ENCODE assay signal across 19 mouse cellular contexts in genomic region chr17:84672376-84673369, GRCm38 (mm10). TPM values are rescaled to one million over a fixed set of nuclear protein-coding genes. Genes with fewer than 3 reads are reported as not detected.
A peak's percentile ranks its signal among the peaks of the same experiment; 100 is the strongest.
DNase-seq lines count a peak whose midpoint lies in the region; ATAC-seq and TF ChIP-seq lines count a peak whose summit lies in the region.
"Had no signal": no experiment of that assay in that cellular context is flagged by ENCODE, and none has a peak within 500 bp of the region (broad histone marks: within the 10 kb centered on the region; RNA-seq: fewer than 3 reads in every experiment).

No protein-coding gene starts in this region.

- H3K4me3 ChIP-seq in kidney, embryonic 14.5 days (ENCODE audit: low read length) = no peak overlapping the region
- no peak overlapping the region for H3K4me3 ChIP-seq in kidney, adult 2 months (ENCODE audit: insufficient read depth, low read depth, low read length)
- no peak overlapping the region for H3K4me3 ChIP-seq in lung, embryonic 15.5 days
- no peak overlapping the region for H3K4me3 ChIP-seq in stomach, embryonic 14.5 days (ENCODE audit: low read depth, low read length)
- H3K4me3 ChIP-seq: embryonic facial prominence, embryonic 13.5 days; forebrain, embryonic 12.5 days; heart, embryonic 13.5 days; hindbrain, embryonic 12.5 days; limb, embryonic 10.5 days had no signal

- no peak for TF ChIP-seq POLR2A in kidney, adult 2 months (IDR thresholded peaks at IDR 0.05; ENCODE audit: low read depth, low read length)

- no peak for ATAC-seq in kidney, embryonic 14.5 days (ENCODE audit: low FRiP score, low TSS enrichment)
- peak; percentile 66; the same call in 1 of the 2 replicates for ATAC-seq in lung, embryonic 15.5 days (ENCODE audit: borderline replicate concordance, extremely low read depth, low FRiP score, low TSS enrichment)
- ATAC-seq in stomach, embryonic 14.5 days (ENCODE audit: insufficient number of reproducible peaks, insufficient read depth, low FRiP score, low read depth) = peak; percentile 80
- ATAC-seq: liver, postnatal 0 days had no signal

- DNase-seq in kidney, adult 18-20 months = peak; percentile 65
- peak; percentile 89 for DNase-seq in kidney, adult 2 months
- DNase-seq in right cerebral cortex, postnatal 4 days = no peak
- DNase-seq in heart, postnatal 14 days = no peak
- DNase-seq in adrenal gland, postnatal 25 days = no peak
- DNase-seq: adrenal gland, postnatal 10 days; cerebellum, postnatal 25 days; liver, postnatal 0 days; right cerebral cortex, postnatal 14 days had no signal

- 48% methylated on average over 16 of the region's 16 CpGs for WGBS in kidney, embryonic 14.5 days
- WGBS in kidney, adult 2 months = 40% methylated on average over 16 of the region's 16 CpGs
- WGBS in lung, embryonic 15.5 days = 50% methylated on average over 16 of the region's 16 CpGs
- WGBS in stomach, embryonic 14.5 days = 57% methylated on average over 16 of the region's 16 CpGs

- H3K9me3 ChIP-seq in kidney, embryonic 14.5 days (ENCODE audit: control insufficient read depth, low read length) = no peaks in the 10 kb centered on the region
- no peaks in the 10 kb centered on the region for H3K9me3 ChIP-seq in lung, embryonic 15.5 days
- H3K9me3 ChIP-seq in stomach, embryonic 14.5 days (ENCODE audit: control insufficient read depth, low read depth, low read length) = no peaks in the 10 kb centered on the region
- H3K9me3 ChIP-seq: embryonic facial prominence, embryonic 13.5 days; forebrain, embryonic 12.5 days; heart, embryonic 13.5 days; hindbrain, embryonic 12.5 days; limb, embryonic 10.5 days had no signal

- no peak overlapping the region for H3K27ac ChIP-seq in kidney, embryonic 14.5 days (ENCODE audit: low read depth, low read length)
- peak overlapping the region; percentile 12; the same call in 1 of the 2 replicates for H3K27ac ChIP-seq in kidney, adult 2 months (ENCODE audit: insufficient read depth, low read depth, low read length)
- H3K27ac ChIP-seq in lung, embryonic 15.5 days = peak overlapping the region; percentile 52
- H3K27ac ChIP-seq in stomach, embryonic 14.5 days (ENCODE audit: low read length) = no peak overlapping the region
- H3K27ac ChIP-seq: embryonic facial prominence, embryonic 13.5 days; forebrain, embryonic 12.5 days; heart, embryonic 13.5 days; hindbrain, embryonic 12.5 days; limb, embryonic 10.5 days had no signal

- H3K36me3 ChIP-seq in kidney, embryonic 14.5 days (ENCODE audit: control insufficient read depth, insufficient read depth, low read length) = no peaks in the 10 kb centered on the region
- H3K36me3 ChIP-seq in kidney, adult 2 months (ENCODE audit: control insufficient read depth, insufficient read depth, low read length) = no peaks in the 10 kb centered on the region
- no peaks in the 10 kb centered on the region for H3K36me3 ChIP-seq in lung, embryonic 15.5 days
- H3K36me3 ChIP-seq in stomach, embryonic 14.5 days (ENCODE audit: control insufficient read depth, insufficient read depth, low read length) = no peaks in the 10 kb centered on the region
- H3K36me3 ChIP-seq: embryonic facial prominence, embryonic 13.5 days; forebrain, embryonic 12.5 days; heart, embryonic 13.5 days; hindbrain, embryonic 12.5 days; limb, embryonic 10.5 days had no signal

- H3K4me1 ChIP-seq in kidney, embryonic 14.5 days (ENCODE audit: control insufficient read depth, insufficient read depth, low read length) = peaks cover 5% of the 10 kb centered on the region
- H3K4me1 ChIP-seq in kidney, adult 2 months (ENCODE audit: control insufficient read depth, insufficient read depth, low read length) = peaks cover 11% of the 10 kb centered on the region; the same call in 1 of the 2 replicates
- H3K4me1 ChIP-seq in lung, embryonic 15.5 days = peaks cover 21% of the 10 kb centered on the region
- 0 out of 2 replicates have a peak, but pooled peaks cover 3% of the 10 kb centered on the region for H3K4me1 ChIP-seq in stomach, embryonic 14.5 days (ENCODE audit: control insufficient read depth, insufficient read depth, low read length)

- intact Hi-C loops in heart, postnatal 14 days (cut with DNase I) = no loop called here

- H3K9ac ChIP-seq in kidney, embryonic 14.5 days (ENCODE audit: low read depth, low read length) = no peak overlapping the region
- H3K9ac ChIP-seq in lung, embryonic 15.5 days = no peak overlapping the region
- H3K9ac ChIP-seq in stomach, embryonic 14.5 days (replicated peaks; ENCODE audit: low read depth, low read length) = no peak overlapping the region
- H3K9ac ChIP-seq: embryonic facial prominence, embryonic 13.5 days; forebrain, embryonic 12.5 days; heart, embryonic 13.5 days; hindbrain, embryonic 12.5 days; liver, postnatal 0 days had no signal

- no peak overlapping the region for H3K4me2 ChIP-seq in kidney, embryonic 14.5 days (replicated peaks; ENCODE audit: low read depth, low read length)
- H3K4me2 ChIP-seq in lung, embryonic 15.5 days = no peak overlapping the region
- H3K4me2 ChIP-seq in stomach, embryonic 14.5 days (replicated peaks; ENCODE audit: low read depth, low read length) = no peak overlapping the region
- H3K4me2 ChIP-seq: embryonic facial prominence, embryonic 13.5 days; forebrain, embryonic 12.5 days; heart, embryonic 13.5 days; hindbrain, embryonic 12.5 days had no signal

- TF ChIP-seq CTCF in kidney, adult 2 months (conservative IDR thresholded peaks at IDR 0.05; ENCODE audit: insufficient read depth, insufficient read length, low read depth, low read length) = no peak

- no peaks in the 10 kb centered on the region for H3K27me3 ChIP-seq in kidney, embryonic 14.5 days (ENCODE audit: control insufficient read depth, insufficient read depth, low read length)
- no peaks in the 10 kb centered on the region for H3K27me3 ChIP-seq in kidney, adult 2 months (replicated peaks; ENCODE audit: control insufficient read depth, insufficient read depth, low read length)
- no peaks in the 10 kb centered on the region for H3K27me3 ChIP-seq in lung, embryonic 15.5 days
- H3K27me3 ChIP-seq in stomach, embryonic 14.5 days (ENCODE audit: control insufficient read depth, insufficient read depth, low read length) = no peaks in the 10 kb centered on the region

RNA-seq across cellular contexts. Expression of gene Abcg8, which starts 3.4 kb away (rescaled TPM):
- polyA plus RNA-seq in kidney, embryonic 14.5 days (2014; fragmentation: Nextera tagmentation; extraction: Ambion mirVana) = 0.35 and 0.43 TPM in 2 replicates
- 0.33 and 0.45 TPM in 2 replicates for polyA plus RNA-seq in kidney, adult 2 months (2012; rRNA removed)
- polyA plus RNA-seq in lung, embryonic 15.5 days (2015; fragmentation: Nextera tagmentation; extraction: Ambion mirVana) = 0.06 TPM in 1 of 2 replicates, not detected in the other
- 0.20 TPM in 1 of 2 replicates, not detected in the other for polyA plus RNA-seq in stomach, embryonic 14.5 days (2014; fragmentation: Nextera tagmentation; extraction: Ambion mirVana)
- total RNA-seq in heart, postnatal 14 days (2021) = not detected
- total RNA-seq in adrenal gland, postnatal 25 days (2021) = 0.09 and 0.81 TPM in 2 replicates
- total RNA-seq: gastrocnemius, adult 18-20 months; layer of hippocampus, postnatal 10 days had no signal
- polyA plus RNA-seq: heart, embryonic 13.5 days had no signal

RNA-seq across cellular contexts. Expression of gene Abcg5, which starts 10.1 kb away (rescaled TPM):
- polyA plus RNA-seq in kidney, embryonic 14.5 days (2014; fragmentation: Nextera tagmentation; extraction: Ambion mirVana) = 5.8 and 6.6 TPM in 2 replicates
- polyA plus RNA-seq in kidney, adult 2 months (2012; rRNA removed) = 0.45 and 0.47 TPM in 2 replicates
- 0.46 and 0.68 TPM in 2 replicates for polyA plus RNA-seq in lung, embryonic 15.5 days (2015; fragmentation: Nextera tagmentation; extraction: Ambion mirVana)
- polyA plus RNA-seq in stomach, embryonic 14.5 days (2014; fragmentation: Nextera tagmentation; extraction: Ambion mirVana) = 0.94 and 1.8 TPM in 2 replicates
- total RNA-seq in heart, postnatal 14 days (2021) = not detected
- total RNA-seq in adrenal gland, postnatal 25 days (2021) = 0.12 and 1.3 TPM in 2 replicates
- total RNA-seq: gastrocnemius, adult 18-20 months; layer of hippocampus, postnatal 10 days had no signal

RNA-seq across cellular contexts. Expression of gene Dync2li1, which starts 46.4 kb away (rescaled TPM):
- 48.7 and 57.3 TPM in 2 replicates for polyA plus RNA-seq in kidney, embryonic 14.5 days (2014; fragmentation: Nextera tagmentation; extraction: Ambion mirVana)
- 13.0 and 19.1 TPM in 2 replicates for polyA plus RNA-seq in kidney, adult 2 months (2012; rRNA removed)
- polyA plus RNA-seq in lung, embryonic 15.5 days (2015; fragmentation: Nextera tagmentation; extraction: Ambion mirVana) = 38.9 and 39.4 TPM in 2 replicates
- 37.1 and 39.9 TPM in 2 replicates for polyA plus RNA-seq in stomach, embryonic 14.5 days (2014; fragmentation: Nextera tagmentation; extraction: Ambion mirVana)
- total RNA-seq in heart, postnatal 14 days (2021) = 1 to 10 TPM; 2.8 to 4.7 TPM
- total RNA-seq in adrenal gland, postnatal 25 days (2021) = 22.4 and 22.6 TPM in 2 replicates

Comparison
In these comparisons a context has a peak if more than half of its experiments do, and no peak if none do; other contexts are left out.
1. H3K27ac ChIP-seq: peak in kidney, adult 2 months (single experiment) and lung, embryonic 15.5 days (single experiment); none in kidney, embryonic 14.5 days (single experiment) and stomach, embryonic 14.5 days (single experiment).
2. DNase-seq: peak in kidney, adult 18-20 months (single experiment) and kidney, adult 2 months (single experiment); none in right cerebral cortex, postnatal 4 days (single experiment), heart, postnatal 14 days (0 of 2) and adrenal gland, postnatal 25 days (single experiment).